Mouse (Mus musculus): Measurements from ENCODE around the gene Gm9513. TPM values are rescaled to one million over a fixed set of nuclear protein-coding genes. Genes with fewer than 3 reads are reported as not detected.

Gm9513 gene
- polyA plus RNA-seq (2012; rRNA removed) = not detected in 2 replicates

GRCm38 (mm10) chr9:36475338-36475737 lies at the start of gene Gm9513:
TSS of gene Gm9513 (plus strand) at chr9:36475638.

GRCm38 (mm10) chr9:36431584-36431983 lies 43.9 kb upstream of the Gm9513 start, which contains the start of gene Gm7257:
TSS of gene Gm7257 (plus strand) at chr9:36431884.

Other genes starting within 250 kb of the Gm9513 start
- gene Gm7257, start 43.8 kb upstream of the Gm9513 start, polyA plus RNA-seq (2012; rRNA removed) = not detected in 2 replicates
- gene Gm5615, start 66.3 kb downstream of the Gm9513 start, polyA plus RNA-seq (2012; rRNA removed) = not detected in 2 replicates
- gene Gm17689, start 107.0 kb downstream of the Gm9513 start, polyA plus RNA-seq (2012; rRNA removed) = not detected in 2 replicates
- gene A630095E13Rik, start 167.7 kb downstream of the Gm9513 start, polyA plus RNA-seq (2012; rRNA removed) = not detected in 2 replicates
- not detected in 2 replicates for gene Acrv1, start 217.6 kb downstream of the Gm9513 start, polyA plus RNA-seq (2012; rRNA removed)

Data from liver, embryonic 18 days (tissue).